Mouse (Mus musculus) kidney, postnatal 4 days (tissue): Measurements from ENCODE around the gene Fcor.

Source experiments
- DNase-seq, 2 experiments: peaks; one replicate each; pipeline ENCODE4 v3.0.0; 2021; ENCODE audit warnings: mixed read lengths in 2 of 2

Fcor gene

GRCm38 (mm10) chr8:3671980-3672491 lies at the start of gene Fcor:
TSS of gene Fcor (minus strand) at chr8:3672362.
- DNase-seq, result peak; percentile 90

GRCm38 (mm10) chr8:3721041-3721440 lies 48.9 kb upstream of the Fcor start:
- no peak for DNase-seq

- no peak for DNase-seq
Observed at GRCm38 (mm10) chr8:3720551-3720950, 48.4 kb upstream of the Fcor start, which contains the start of gene Clec4g. TSS of gene Clec4g (minus strand) at chr8:3720651.

- peak; percentile 80 to 83 for DNase-seq
Observed at GRCm38 (mm10) chr8:3718559-3718958, 46.4 kb upstream of the Fcor start.

- DNase-seq, result no peak
Observed at GRCm38 (mm10) chr8:3717321-3717954, 45.3 kb upstream of the Fcor start.

- no peak for DNase-seq
Observed at GRCm38 (mm10) chr8:3711646-3712045, 39.5 kb upstream of the Fcor start.

GRCm38 (mm10) chr8:3710312-3710711 lies 38.1 kb upstream of the Fcor start:
- DNase-seq, result no peak

- DNase-seq, result no peak
Observed at GRCm38 (mm10) chr8:3707611-3708010, 35.4 kb upstream of the Fcor start.

GRCm38 (mm10) chr8:3705711-3706110 lies 33.5 kb upstream of the Fcor start:
- peak; percentile 18 to 23 for DNase-seq

GRCm38 (mm10) chr8:3701491-3701890 lies 29.3 kb upstream of the Fcor start:
- no peak for DNase-seq

GRCm38 (mm10) chr8:3694121-3694520 lies 22.0 kb upstream of the Fcor start, which contains the start of gene Fcer2a:
TSS of gene Fcer2a (minus strand) at chr8:3694175.
- no peak for DNase-seq

- DNase-seq, result no peak
Observed at GRCm38 (mm10) chr8:3690774-3691173, 18.6 kb upstream of the Fcor start.

- no peak for DNase-seq
Observed at GRCm38 (mm10) chr8:3687537-3687936, 15.4 kb upstream of the Fcor start.

GRCm38 (mm10) chr8:3685422-3685821 lies 13.3 kb upstream of the Fcor start:
- no peak for DNase-seq

- no peak for DNase-seq
Observed at GRCm38 (mm10) chr8:3684530-3684929, 12.4 kb upstream of the Fcor start.

- DNase-seq, result no peak
Observed at GRCm38 (mm10) chr8:3683408-3684176, 11.4 kb upstream of the Fcor start.

GRCm38 (mm10) chr8:3682435-3682834 lies 10.3 kb upstream of the Fcor start:
- DNase-seq, result no peak

GRCm38 (mm10) chr8:3679656-3680055 lies 7.5 kb upstream of the Fcor start:
- no peak for DNase-seq

GRCm38 (mm10) chr8:3679236-3679635 lies 7.1 kb upstream of the Fcor start:
- DNase-seq, result no peak

GRCm38 (mm10) chr8:3678831-3679230 lies 6.7 kb upstream of the Fcor start:
- no peak for DNase-seq

- DNase-seq, result peak in 1 of 2 experiments; percentile 34
Observed at GRCm38 (mm10) chr8:3676993-3677579, 4.9 kb upstream of the Fcor start.

GRCm38 (mm10) chr8:3676131-3676992 lies 4.2 kb upstream of the Fcor start, which contains the start of gene Trappc5:
TSS of gene Trappc5 (plus strand) at chr8:3676299.
- DNase-seq, result peak; percentile 94 to 97

GRCm38 (mm10) chr8:3674671-3675070 lies 2.5 kb upstream of the Fcor start:
- no peak for DNase-seq
